18 mouse cellular contexts compared by ENCODE assay signal in the genomic region with DNA sequence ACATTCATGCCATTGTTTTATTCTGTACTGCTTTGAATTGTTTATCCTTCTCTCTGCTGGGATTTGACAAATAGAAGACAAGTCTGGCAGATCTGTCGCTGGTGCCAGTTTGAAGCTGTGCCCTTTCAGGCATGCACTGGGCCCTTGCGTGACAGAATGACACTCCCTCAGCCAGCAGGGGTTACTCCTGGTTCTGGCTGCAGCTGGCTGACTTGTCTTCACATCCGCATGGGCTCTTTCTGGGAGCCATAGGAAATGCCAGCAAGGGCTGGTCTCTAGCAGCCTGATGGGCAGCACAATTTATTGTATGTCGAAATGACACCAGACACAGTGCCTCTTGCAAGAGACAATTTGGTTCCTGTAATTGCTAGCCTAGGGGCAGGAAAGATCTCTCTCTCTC.
DNase-seq lines count a peak whose midpoint lies in the region; ATAC-seq and TF ChIP-seq lines count a peak whose summit lies in the region.
"Had no signal": no experiment of that assay in that cellular context is flagged by ENCODE, and none has a peak within 500 bp of the region (broad histone marks: within the 10 kb centered on the region; RNA-seq: fewer than 3 reads in every experiment).

No protein-coding gene starts in this region.

- H3K9me3 ChIP-seq in forebrain, postnatal 0 days (ENCODE audit: low read length), result no peaks in the 10 kb centered on the region
- H3K9me3 ChIP-seq in forebrain, embryonic 11.5 days (ENCODE audit: control insufficient read depth, low read length), result no peaks in the 10 kb centered on the region
- H3K9me3 ChIP-seq in hindbrain, embryonic 16.5 days (ENCODE audit: control insufficient read depth, low read length), result no peaks in the 10 kb centered on the region; the same call in 1 of the 2 replicates
- H3K9me3 ChIP-seq: embryonic facial prominence, embryonic 15.5 days; forebrain, embryonic 10.5 days; intestine, embryonic 15.5 days had no signal

- intact Hi-C loops in left cerebral cortex, postnatal 4 days (cut with DNase I), result no loop called here
- intact Hi-C loops in left cerebral cortex, postnatal 14 days (cut with DNase I), result loop anchor here (5.0 kb wide), 1 partner anchor 52 kb away; no protein-coding TSS in a partner anchor
- intact Hi-C loops in left cerebral cortex, postnatal 36 days (cut with DNase I), result loop anchor here (5.0 kb wide), 1 partner anchor 92 kb away; no protein-coding TSS in a partner anchor

- H3K27me3 ChIP-seq in forebrain, postnatal 0 days (ENCODE audit: insufficient read depth, low read length), result no peaks in the 10 kb centered on the region
- H3K27me3 ChIP-seq in forebrain, embryonic 11.5 days (ENCODE audit: control insufficient read depth, insufficient read depth, low read length), result no peaks in the 10 kb centered on the region
- no peaks in the 10 kb centered on the region for H3K27me3 ChIP-seq in hindbrain, embryonic 16.5 days (replicated peaks; ENCODE audit: control insufficient read depth, insufficient read depth, low read length)
- H3K27me3 ChIP-seq: embryonic facial prominence, embryonic 15.5 days; heart, embryonic 12.5 days; intestine, embryonic 15.5 days had no signal

- no peak overlapping the region for H3K9ac ChIP-seq in forebrain, postnatal 0 days
- H3K9ac ChIP-seq in forebrain, embryonic 11.5 days (ENCODE audit: low read length), result no peak overlapping the region
- no peak overlapping the region for H3K9ac ChIP-seq in hindbrain, embryonic 16.5 days (ENCODE audit: low read depth, low read length)
- H3K9ac ChIP-seq: embryonic facial prominence, embryonic 15.5 days; heart, embryonic 12.5 days; intestine, embryonic 15.5 days; liver, postnatal 0 days had no signal

- no peak overlapping the region for H3K4me2 ChIP-seq in forebrain, postnatal 0 days (ENCODE audit: low read depth)
- no peak overlapping the region for H3K4me2 ChIP-seq in forebrain, embryonic 11.5 days (ENCODE audit: low read depth, low read length, severe bottlenecking)
- no peak overlapping the region for H3K4me2 ChIP-seq in hindbrain, embryonic 16.5 days (ENCODE audit: low read length)
- H3K4me2 ChIP-seq: embryonic facial prominence, embryonic 15.5 days; heart, embryonic 12.5 days; intestine, embryonic 15.5 days had no signal

- DNase-seq in forebrain, postnatal 0 days, result no peak
- no peak for DNase-seq in forebrain, embryonic 11.5 days (ENCODE audit: low spot score)
- peak; percentile 45 for DNase-seq in left cerebral cortex, postnatal 4 days
- DNase-seq in left cerebral cortex, postnatal 14 days (ENCODE audit: low spot score in 2 of 2), result no peak
- DNase-seq in Muller cell, postnatal 12 days (ENCODE audit: inconsistent ontology term), result peak; percentile 9
- no peak for DNase-seq in left cerebral cortex, postnatal 36 days (ENCODE audit: low spot score in 2 of 2)
- DNase-seq in layer of hippocampus, postnatal 25 days (ENCODE audit: extremely low spot score in 1 of 2, low spot score in 1 of 2), result no peak
- DNase-seq: adrenal gland, postnatal 14 days; cerebellum, adult 9-10 months; kidney, postnatal 25 days; liver; liver, postnatal 0 days; thymus, adult 18-20 months had no signal

- H3K27ac ChIP-seq in forebrain, postnatal 0 days (ENCODE audit: low read depth, low read length), result no peak overlapping the region
- no peak overlapping the region for H3K27ac ChIP-seq in forebrain, embryonic 11.5 days (ENCODE audit: low read depth, low read length)
- H3K27ac ChIP-seq in hindbrain, embryonic 16.5 days (ENCODE audit: low read depth, low read length), result no peak overlapping the region; the same call in 1 of the 2 replicates
- H3K27ac ChIP-seq: embryonic facial prominence, embryonic 15.5 days; forebrain, embryonic 10.5 days; intestine, embryonic 15.5 days had no signal

- no peaks in the 10 kb centered on the region for H3K4me1 ChIP-seq in forebrain, postnatal 0 days (ENCODE audit: insufficient read depth)
- no peaks in the 10 kb centered on the region for H3K4me1 ChIP-seq in forebrain, embryonic 11.5 days (replicated peaks; ENCODE audit: control insufficient read depth, insufficient read depth, low read length)
- peaks cover 5% of the 10 kb centered on the region for H3K4me1 ChIP-seq in hindbrain, embryonic 16.5 days (ENCODE audit: control insufficient read depth, insufficient read depth, low read depth, low read length)
- H3K4me1 ChIP-seq: intestine, embryonic 15.5 days had no signal

- TF ChIP-seq CTCF in forebrain, postnatal 0 days (IDR thresholded peaks at IDR 0.05; ENCODE audit: low read depth), result no peak

- no peaks in the 10 kb centered on the region for H3K36me3 ChIP-seq in forebrain, postnatal 0 days (ENCODE audit: insufficient read depth)
- no peaks in the 10 kb centered on the region for H3K36me3 ChIP-seq in forebrain, embryonic 11.5 days (ENCODE audit: control insufficient read depth, insufficient read depth, low read length)
- no peaks in the 10 kb centered on the region for H3K36me3 ChIP-seq in hindbrain, embryonic 16.5 days (ENCODE audit: control insufficient read depth, insufficient read depth, low read length)
- H3K36me3 ChIP-seq: embryonic facial prominence, embryonic 15.5 days; forebrain, embryonic 10.5 days; heart, embryonic 12.5 days; intestine, embryonic 15.5 days had no signal

- WGBS in forebrain, postnatal 0 days, result 38% methylated on average over 4 of the region's 4 CpGs
- WGBS in forebrain, embryonic 11.5 days, result 64% methylated on average over 4 of the region's 4 CpGs
- WGBS in hindbrain, embryonic 16.5 days, result 17% methylated on average over 4 of the region's 4 CpGs

- no peak overlapping the region for H3K4me3 ChIP-seq in forebrain, postnatal 0 days (ENCODE audit: low read depth, low read length)
- H3K4me3 ChIP-seq in forebrain, embryonic 11.5 days (ENCODE audit: low read depth, low read length), result no peak overlapping the region
- H3K4me3 ChIP-seq in hindbrain, embryonic 16.5 days (ENCODE audit: low read length), result no peak overlapping the region
- H3K4me3 ChIP-seq: embryonic facial prominence, embryonic 15.5 days; forebrain, embryonic 10.5 days; heart, embryonic 12.5 days; intestine, embryonic 15.5 days had no signal

- peak; percentile 77; the same call in 1 of the 2 replicates for ATAC-seq in forebrain, postnatal 0 days
- no peak for ATAC-seq in forebrain, embryonic 11.5 days (replicated peaks; ENCODE audit: low FRiP score)
- ATAC-seq in hindbrain, embryonic 16.5 days, result peak; percentile 67
- ATAC-seq: intestine, embryonic 15.5 days; liver, postnatal 0 days had no signal

Comparison
In these comparisons a context has a peak if more than half of its experiments do, and no peak if none do; other contexts are left out.
1. DNase-seq: peak in left cerebral cortex, postnatal 4 days (single experiment) and Muller cell, postnatal 12 days (single experiment); none in forebrain, postnatal 0 days (single experiment), forebrain, embryonic 11.5 days (single experiment), left cerebral cortex, postnatal 14 days (0 of 2), left cerebral cortex, postnatal 36 days (0 of 2) and layer of hippocampus, postnatal 25 days (0 of 2).